Mouse (Mus musculus): ENCODE measurements around the gene Grip1.
"Not testable (repeated sequence)": the region's sequence is repeated elsewhere in the genome, so short reads cannot be mapped to it uniquely, and the experiment has no call there.

The Grip1 gene

GRCm38 (mm10) chr10:120044714-120045234, 591.1 kb downstream of the Grip1 start:
- DNase-seq (ENCODE audit: low read depth, low spot score), result no peak

GRCm38 (mm10) chr10:120060579-120061237, 607.1 kb downstream of the Grip1 start:
- DNase-seq (ENCODE audit: low read depth, low spot score), result no peak

GRCm38 (mm10) chr10:120061238-120062130, 607.9 kb downstream of the Grip1 start:
- no peak for DNase-seq (ENCODE audit: low read depth, low spot score)

GRCm38 (mm10) chr10:120064424-120064823, 610.8 kb downstream of the Grip1 start:
- peak; percentile 62 for DNase-seq (ENCODE audit: low read depth, low spot score)

GRCm38 (mm10) chr10:120066319-120066718, 612.7 kb downstream of the Grip1 start:
- DNase-seq (ENCODE audit: low read depth, low spot score), result no peak

DNA sequence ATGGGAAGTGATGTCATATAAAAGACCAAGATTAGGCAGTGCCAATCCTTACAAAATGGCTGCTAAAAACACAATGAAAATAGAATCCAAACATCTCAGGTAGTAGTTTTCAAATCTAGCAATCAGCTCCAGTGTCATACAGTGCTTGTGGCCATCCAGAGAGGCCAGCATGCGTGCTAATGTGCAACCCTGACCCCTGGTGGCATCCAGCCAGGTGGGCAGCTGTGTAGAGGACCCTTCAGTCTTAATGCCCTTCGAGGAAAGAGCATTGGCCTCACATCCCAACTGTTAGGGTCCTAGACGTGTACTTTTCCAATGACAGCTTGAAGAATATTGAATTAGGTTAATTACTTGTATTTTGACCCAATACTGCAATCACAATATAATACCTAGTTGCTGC, 624.2 kb downstream of the Grip1 start:
- no peak for DNase-seq (ENCODE audit: low read depth, low spot score)

DNA sequence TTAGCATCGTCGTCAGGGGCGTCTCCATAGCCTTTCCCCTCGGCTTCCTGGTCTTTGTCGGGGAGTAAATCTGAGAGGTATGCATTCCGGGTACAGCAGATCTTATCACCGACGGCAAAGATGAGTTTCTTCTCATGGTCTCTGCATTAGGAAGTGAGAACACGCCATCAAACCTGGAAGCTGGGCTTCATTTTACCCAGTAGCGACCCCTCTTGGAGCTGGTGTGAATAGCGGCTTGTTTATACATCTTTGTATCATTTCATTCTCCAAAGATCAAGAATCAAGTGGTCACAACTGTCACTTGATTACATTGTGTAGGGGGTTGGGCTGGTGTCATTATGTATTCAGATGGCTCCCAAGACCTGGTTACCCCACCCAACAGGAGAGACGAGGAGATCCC, 638.9 kb downstream of the Grip1 start:
- DNase-seq (ENCODE audit: low read depth, low spot score), result no peak

DNA sequence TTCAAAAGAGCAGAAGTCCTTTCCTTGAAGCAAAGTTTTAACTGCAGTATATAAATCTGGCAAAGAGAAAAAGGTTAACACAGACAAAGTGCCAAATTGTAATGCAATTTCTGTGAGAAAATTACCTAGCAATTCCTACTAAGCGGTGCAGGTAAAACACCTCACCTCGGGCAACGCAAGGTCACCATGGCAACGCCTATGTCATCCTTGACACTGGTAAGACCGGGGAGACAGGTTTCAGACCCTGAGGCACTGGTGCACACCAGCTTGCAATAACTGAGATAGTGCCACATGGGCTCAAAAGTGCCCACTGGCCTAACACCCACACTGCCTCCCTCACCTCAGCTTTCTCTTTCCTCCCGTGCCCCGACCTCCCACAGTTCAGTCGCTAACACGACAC, 641.5 kb downstream of the Grip1 start:
- DNase-seq (ENCODE audit: low read depth, low spot score), result peak; percentile 52

DNA sequence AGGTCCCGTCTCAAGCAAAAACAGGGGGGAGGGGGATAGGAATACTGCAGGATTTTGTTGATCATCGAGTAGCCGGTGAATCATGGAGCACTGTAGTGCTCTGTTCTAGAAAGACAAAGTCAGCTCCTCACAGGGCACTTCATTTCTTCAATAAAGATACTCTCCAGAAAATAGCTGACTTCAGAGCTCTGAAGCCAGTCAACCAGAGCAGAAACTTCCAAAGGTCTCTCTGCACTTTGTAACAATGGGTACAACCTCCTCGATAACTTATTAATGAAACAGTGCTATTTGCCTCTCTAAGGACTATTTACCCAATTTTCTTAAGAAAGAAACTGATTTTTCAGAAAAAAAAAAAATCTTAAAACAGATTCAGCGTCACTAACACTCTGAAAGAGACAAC, 642.1 kb downstream of the Grip1 start:
- DNase-seq (ENCODE audit: low read depth, low spot score), result no peak

GRCm38 (mm10) chr10:120097564-120097963, 643.9 kb downstream of the Grip1 start:
- no peak for DNase-seq (ENCODE audit: low read depth, low spot score)

GRCm38 (mm10) chr10:120100806-120101205, 647.2 kb downstream of the Grip1 start:
- no peak for DNase-seq (ENCODE audit: low read depth, low spot score)

GRCm38 (mm10) chr10:120111691-120112319, 658.2 kb downstream of the Grip1 start:
- DNase-seq (ENCODE audit: low read depth, low spot score), result no peak

GRCm38 (mm10) chr10:120112507-120113396, 659.1 kb downstream of the Grip1 start, which contains the start of gene Helb:
Helb (minus strand) TSS chr10:120112987.
- DNase-seq (ENCODE audit: low read depth, low spot score), result peak; percentile 94

DNA sequence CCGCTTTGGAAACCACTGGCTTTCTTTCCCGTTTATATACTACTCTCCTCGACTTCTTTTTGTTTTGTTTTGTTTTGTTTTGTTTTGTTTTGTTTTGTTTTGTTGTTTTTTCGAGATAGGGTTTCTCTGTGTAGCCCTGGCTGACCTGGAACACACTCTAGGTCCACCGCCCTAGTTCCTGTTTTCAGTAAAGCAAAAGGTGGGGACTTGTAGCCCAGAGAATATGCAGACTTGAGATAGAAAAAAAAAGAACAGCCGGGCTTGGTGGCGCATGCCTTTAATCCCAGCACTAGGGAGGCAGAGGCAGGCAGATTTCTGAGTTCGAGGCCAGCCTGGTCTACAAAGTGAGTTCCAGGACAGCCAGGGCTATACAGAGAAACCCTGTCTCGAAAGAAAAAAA, 659.9 kb downstream of the Grip1 start:
- not testable (repeated sequence) for DNase-seq (ENCODE audit: low read depth, low spot score)

DNA sequence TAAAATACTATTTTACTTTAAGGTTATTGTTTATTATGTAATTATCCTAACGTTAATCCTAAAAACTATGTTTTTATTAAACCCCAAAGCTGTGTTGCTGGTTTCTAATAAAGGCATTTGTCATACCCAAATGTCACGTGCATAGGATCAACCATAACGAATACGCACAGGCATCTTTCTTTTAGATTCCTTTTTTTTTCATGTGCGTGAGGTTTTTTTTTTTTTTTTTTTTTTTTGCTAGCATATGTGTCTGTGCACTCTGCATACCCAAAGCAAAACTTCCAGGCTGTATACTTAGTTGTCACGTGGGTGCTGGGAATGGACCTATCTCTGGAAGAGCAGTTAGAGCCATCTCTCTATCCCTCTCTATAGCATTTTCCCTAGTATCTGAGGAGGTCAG, 660.4 kb downstream of the Grip1 start:
- DNase-seq (ENCODE audit: low read depth, low spot score), result no peak

DNA sequence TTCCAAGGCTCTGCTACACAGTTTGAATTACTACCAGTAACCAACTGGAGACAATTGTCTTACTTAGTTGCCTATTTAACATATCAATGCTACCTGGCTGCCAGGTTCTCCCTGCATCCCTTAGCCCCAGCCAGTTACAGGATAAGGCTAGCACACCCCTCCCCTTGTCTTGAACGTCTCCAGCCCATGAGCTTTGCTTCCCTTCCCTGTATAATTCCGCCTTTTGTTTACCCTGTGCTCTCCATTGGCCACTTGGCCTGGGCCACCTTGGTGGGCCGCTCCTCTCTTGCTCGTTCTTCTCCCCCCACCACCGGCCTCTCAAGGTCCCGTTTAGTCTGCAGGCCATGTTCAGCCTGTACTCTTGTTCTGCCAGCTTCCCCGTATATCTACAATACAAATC, 660.9 kb downstream of the Grip1 start:
- no peak for DNase-seq (ENCODE audit: low read depth, low spot score)

DNA sequence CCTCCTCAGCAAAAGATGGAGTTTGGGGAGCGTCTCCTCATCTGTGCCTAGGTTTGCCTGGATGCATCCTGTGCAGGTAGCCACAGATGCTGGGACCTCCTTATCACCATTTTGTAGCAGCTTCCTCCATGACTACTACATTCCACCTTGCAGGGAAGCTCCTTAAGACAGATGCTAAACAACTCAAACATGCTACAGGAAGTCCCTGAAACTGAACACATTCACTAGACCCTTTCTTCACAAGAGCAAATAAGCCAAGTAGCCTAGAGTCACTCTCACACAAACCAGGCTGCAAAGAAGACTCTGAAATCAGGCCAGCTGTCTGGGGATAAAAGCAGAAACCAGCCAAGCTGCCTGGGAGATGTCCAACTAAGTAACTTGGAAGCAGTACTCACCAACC, 661.6 kb downstream of the Grip1 start:
- DNase-seq (ENCODE audit: low read depth, low spot score), result no peak

DNA sequence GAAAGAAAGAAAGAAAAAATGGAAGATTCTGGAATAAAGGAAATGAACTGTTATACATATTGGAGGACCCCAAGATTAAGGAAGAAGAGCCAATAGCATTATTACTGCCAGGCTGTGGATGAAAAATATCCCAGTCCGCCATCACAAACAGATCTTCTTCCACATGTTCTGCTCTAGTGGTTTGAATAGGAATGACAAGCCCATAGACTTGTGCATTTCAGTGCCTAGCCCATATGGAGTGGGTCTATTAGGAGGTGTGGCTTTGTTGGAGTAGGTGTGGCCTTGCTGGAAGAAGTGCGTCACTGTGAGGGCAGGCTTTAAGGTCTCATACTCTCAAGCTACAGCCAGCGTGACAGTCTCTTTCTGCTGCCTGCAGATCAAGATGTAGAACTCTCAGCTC, 670.1 kb downstream of the Grip1 start:
- DNase-seq (ENCODE audit: low read depth, low spot score), result no peak

GRCm38 (mm10) chr10:120124801-120125464, 671.3 kb downstream of the Grip1 start:
- peak; percentile 77 for DNase-seq (ENCODE audit: low read depth, low spot score)

DNA sequence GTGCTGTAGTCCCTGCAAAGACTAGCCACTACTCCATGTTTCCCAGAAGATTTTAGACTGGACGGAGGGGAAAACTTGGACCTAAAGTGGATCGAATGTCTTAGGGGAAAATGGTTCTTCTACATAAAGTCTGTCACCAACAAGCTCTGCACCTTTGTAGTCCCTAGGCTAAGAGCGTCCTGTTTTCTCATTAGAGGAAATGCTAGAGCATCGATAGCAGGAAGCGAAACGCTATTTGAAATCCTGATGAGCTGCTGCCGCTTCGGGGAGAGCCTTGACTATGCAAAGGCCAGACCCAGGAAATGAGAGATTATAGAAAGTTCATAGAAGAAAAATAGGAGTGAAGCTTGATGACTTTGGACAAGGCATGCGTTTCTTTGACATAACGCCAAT, 671.8 kb downstream of the Grip1 start:
- DNase-seq (ENCODE audit: low read depth, low spot score), result no peak

All from forelimb bud, embryonic 11.5 days (tissue).